Mouse (Mus musculus) kidney, embryonic 16.5 days (tissue): ENCODE measurements around the gene Ceacam1. TPM values are rescaled to one million over a fixed set of nuclear protein-coding genes. Genes with fewer than 3 reads are reported as not detected.

Source experiments
- ATAC-seq: fragments of 200-750 bp; cut with Nextera tagmentation; 2 replicates; pipeline ENCODE4 v1.8.0; 2017; ENCODE audit warnings: moderate TSS enrichment; ENCODE audit not compliant: low FRiP score, low TSS enrichment
- H3K27ac ChIP-seq: fragments of 300-500 bp; sonication (generic); 2 replicates; pipeline ENCODE4 v1.5.1; 2014; ENCODE audit warnings: low read length
- H3K27me3 ChIP-seq: fragments of 300-500 bp; sonication (generic); 2 replicates; pipeline ENCODE4 v1.6.1; 2014; ENCODE audit warnings: low read length, control low read depth, mixed read lengths; ENCODE audit not compliant: insufficient read depth
- H3K36me3 ChIP-seq: fragments of 300-500 bp; sonication (generic); 2 replicates; pipeline ENCODE4 v1.6.1; 2014; ENCODE audit warnings: low read length, control low read depth, mixed read lengths; ENCODE audit not compliant: insufficient read depth
- H3K4me1 ChIP-seq: fragments of 300-500 bp; sonication (generic); 2 replicates; pipeline ENCODE4 v1.6.1; 2014; ENCODE audit warnings: low read length, control low read depth, mixed read lengths; ENCODE audit not compliant: insufficient read depth
- H3K4me2 ChIP-seq: fragments of 300-500 bp; sonication (generic); replicated peaks from 2 replicates; pipeline ENCODE4 v1.6.1; 2014; ENCODE audit warnings: low read depth, low read length
- H3K4me3 ChIP-seq: fragments of 300-500 bp; sonication (generic); 2 replicates; pipeline ENCODE4 v1.5.1; 2014; ENCODE audit warnings: mild to moderate bottlenecking, low read length
- H3K9ac ChIP-seq: fragments of 300-500 bp; sonication (generic); replicated peaks from 2 replicates; pipeline ENCODE4 v1.6.1; 2014; ENCODE audit warnings: low read length
- H3K9me3 ChIP-seq: fragments of 300-500 bp; sonication (generic); 2 replicates; pipeline ENCODE4 v1.6.1; 2016; ENCODE audit warnings: low read length, control low read depth
- WGBS: fragments of 180-500 bp; shearing (Covaris S2); extraction: QIAGEN DNeasy Blood & Tissue Kit; methylation state at CpG from one replicate; pipeline ENCODE4 v1.1.7; 2014; 5-methylcytosine and 5-hydroxymethylcytosine counted together
- polyA plus RNA-seq: library from polyadenylated mRNA; unstranded; fragments of >200 nt; fragmentation: Nextera tagmentation; extraction: Ambion mirVana; gene quantifications from 2 replicates; pipeline ENCODE4 v1.2.1, GENCODE M21; 2015

Ceacam1 gene
- polyA plus RNA-seq, 1 experiment from 2014 or later: 4.4 TPM

DNA sequence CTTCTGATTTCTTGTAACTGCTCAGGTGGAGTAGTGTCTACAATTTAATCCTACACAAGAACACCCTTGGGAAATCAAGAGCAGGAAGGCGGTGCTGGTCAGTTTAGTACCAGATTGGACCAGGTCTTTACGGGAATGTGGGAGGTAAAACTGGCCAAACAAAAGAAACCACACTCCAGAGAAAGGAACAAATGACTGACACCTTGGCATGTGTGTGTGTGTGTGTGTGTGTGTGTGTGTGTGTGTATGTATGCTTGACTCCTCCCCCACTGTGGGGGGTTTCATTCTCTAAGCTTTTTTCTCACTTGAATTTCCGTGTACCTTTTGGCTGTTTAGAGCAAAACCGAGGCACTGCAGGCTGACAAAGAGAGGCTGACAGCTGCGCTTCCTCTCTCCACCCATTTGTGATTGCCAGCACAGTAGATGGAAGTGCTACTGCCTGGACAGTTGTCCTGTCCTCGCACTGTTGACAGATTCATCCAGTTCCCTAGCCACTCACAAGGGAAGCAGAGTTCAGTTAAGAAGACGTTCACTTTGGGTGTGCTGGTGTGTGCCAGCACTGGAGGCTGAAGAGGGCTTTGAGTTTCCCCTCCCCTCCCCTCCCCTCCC lies 64.5 kb downstream of the Ceacam1 start, which contains the start of gene Cxcl17:
Gene Cxcl17, minus strand, starts transcription at position 54 of the 609 bp plus-strand sequence.
- no peak for ATAC-seq
- H3K27me3 ChIP-seq: no peaks in the 10 kb centered on the region
- WGBS: 47% methylated on average over 7 of the region's 7 CpGs
- H3K36me3 ChIP-seq: no peaks in the 10 kb centered on the region
- H3K9me3 ChIP-seq: no peaks in the 10 kb centered on the region
- no peak within 1 kb of the TSS for H3K9ac ChIP-seq
- no peaks in the 10 kb centered on the region for H3K4me1 ChIP-seq
- H3K4me2 ChIP-seq: no peak within 1 kb of the TSS
- H3K4me3 ChIP-seq: no peak within 1 kb of the TSS
- H3K27ac ChIP-seq: no peak within 1 kb of the TSS

DNA sequence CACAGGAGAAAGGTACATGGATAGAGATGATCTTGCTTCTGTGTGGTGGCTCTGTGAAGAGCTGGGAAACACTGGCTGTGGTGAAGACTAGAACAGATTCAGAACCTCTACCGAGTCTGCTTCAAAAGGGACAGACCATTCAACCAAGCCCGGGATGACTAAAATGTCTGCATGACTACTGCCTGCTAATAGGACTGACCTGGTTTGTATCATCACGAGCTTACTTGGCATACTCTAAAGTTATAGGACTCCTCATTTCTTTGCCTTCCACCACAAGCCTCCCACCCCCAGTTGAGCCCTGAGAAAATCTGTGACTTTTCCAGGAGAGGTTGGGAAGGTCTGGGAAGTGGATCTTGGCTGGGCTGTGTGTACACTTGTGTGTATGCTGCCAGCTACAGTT lies 65.5 kb downstream of the Ceacam1 start:
- H3K36me3 ChIP-seq: no peaks in the 10 kb centered on the region
- H3K9ac ChIP-seq: no peak overlapping the region
- H3K4me2 ChIP-seq: no peak overlapping the region
- no peaks in the 10 kb centered on the region for H3K4me1 ChIP-seq
- WGBS: 81% methylated on average over 3 of the region's 3 CpGs
- H3K27ac ChIP-seq: no peak overlapping the region
- H3K4me3 ChIP-seq: no peak overlapping the region
- no peak for ATAC-seq
- H3K9me3 ChIP-seq: no peaks in the 10 kb centered on the region
- H3K27me3 ChIP-seq: no peaks in the 10 kb centered on the region

Other genes starting within 250 kb of the Ceacam1 start
- gene Gsk3a, start 239.8 kb downstream of the Ceacam1 start, polyA plus RNA-seq: 9.0 and 9.9 TPM in 2 replicates
- 12.5 and 15.2 TPM in 2 replicates for gene Erf, start 226.8 kb downstream of the Ceacam1 start, polyA plus RNA-seq
- gene Cic, start 209.9 kb downstream of the Ceacam1 start, polyA plus RNA-seq: 28.9 and 30.8 TPM in 2 replicates
- 197 and 199 TPM in 2 replicates for gene Pafah1b3, start 179.6 kb downstream of the Ceacam1 start, polyA plus RNA-seq
- 0.84 and 0.98 TPM in 2 replicates for gene Prr19, start 176.2 kb downstream of the Ceacam1 start, polyA plus RNA-seq
- 0.10 and 0.67 TPM in 2 replicates for gene Tmem145, start 171.5 kb downstream of the Ceacam1 start, polyA plus RNA-seq
- 16.9 and 18.2 TPM in 2 replicates for gene Megf8, start 160.4 kb downstream of the Ceacam1 start, polyA plus RNA-seq
- gene Cnfn, start 107.9 kb downstream of the Ceacam1 start, polyA plus RNA-seq: 1.4 TPM in 1 of 2 replicates, not detected in the other
- gene Lipe, start 78.9 kb downstream of the Ceacam1 start, polyA plus RNA-seq: 11.2 and 11.9 TPM in 2 replicates
- 0.65 and 1.0 TPM in 2 replicates for gene Cxcl17, start 64.7 kb downstream of the Ceacam1 start, polyA plus RNA-seq
- gene Ceacam2, start 62.3 kb upstream of the Ceacam1 start, polyA plus RNA-seq: 0.31 TPM in 1 of 2 replicates, not detected in the other
- gene Erich4, start 138.3 kb upstream of the Ceacam1 start, polyA plus RNA-seq: 4.5 and 5.5 TPM in 2 replicates
- gene Dmac2, start 141.8 kb upstream of the Ceacam1 start, polyA plus RNA-seq: 61.8 and 64.7 TPM in 2 replicates
- gene B3gnt8, start 149.1 kb upstream of the Ceacam1 start, polyA plus RNA-seq: 14.2 and 15.0 TPM in 2 replicates
- 90.3 and 91.7 TPM in 2 replicates for gene Bckdha, start 181.4 kb upstream of the Ceacam1 start, polyA plus RNA-seq
- 90.0 and 92.6 TPM in 2 replicates for gene Exosc5, start 181.6 kb upstream of the Ceacam1 start, polyA plus RNA-seq
- 2.3 and 3.7 TPM in 2 replicates for gene Tmem91, start 197.6 kb upstream of the Ceacam1 start, polyA plus RNA-seq
- 35.0 and 35.8 TPM in 2 replicates for gene B9d2, start 203.2 kb upstream of the Ceacam1 start, polyA plus RNA-seq
- gene Tgfb1, start 209.4 kb upstream of the Ceacam1 start, polyA plus RNA-seq: 2.9 and 3.7 TPM in 2 replicates
- gene Ccdc97, start 241.5 kb upstream of the Ceacam1 start, polyA plus RNA-seq: 25.6 and 32.8 TPM in 2 replicates